Mouse (Mus musculus): ENCODE results near the gene Jak1. TPM values are rescaled to one million over a fixed set of nuclear protein-coding genes. Genes with fewer than 3 reads are reported as not detected.

The Jak1 gene
- polyA plus RNA-seq, 1 experiment from 2014 or later: 69.1 TPM

DNA sequence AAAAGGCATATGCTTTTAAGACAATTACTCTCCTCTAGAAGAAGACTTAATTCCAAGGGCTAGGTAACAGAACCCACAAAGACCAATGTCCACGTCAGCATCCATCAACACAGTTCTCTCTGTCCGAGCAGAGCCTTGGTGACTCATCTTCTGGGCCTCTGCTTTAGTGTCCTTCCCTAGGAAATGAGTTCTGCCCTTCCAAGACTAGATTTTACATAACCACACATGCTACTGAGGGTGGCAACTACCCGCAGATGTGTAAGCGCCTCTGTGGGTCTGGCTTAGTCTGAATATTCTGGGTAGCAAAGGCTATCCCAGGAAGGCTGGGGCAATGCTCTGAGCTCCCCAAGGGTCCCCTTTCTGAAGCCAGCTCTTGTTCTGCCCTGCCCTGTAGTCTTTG, 99.3 kb downstream of the Jak1 start:
- no peaks in the 10 kb centered on the region for H3K27me3 ChIP-seq (replicated peaks)
- H3K36me3 ChIP-seq: peaks cover 69% of the 10 kb centered on the region
- H3K4me2 ChIP-seq: no peak overlapping the region
- no peak overlapping the region for H3K27ac ChIP-seq (ENCODE audit: poor library complexity, severe bottlenecking)
- ATAC-seq (ENCODE audit: insufficient number of reproducible peaks, low FRiP score): no peak
- H3K9ac ChIP-seq: no peak overlapping the region
- no peak overlapping the region for H3K4me3 ChIP-seq
- H3K9me3 ChIP-seq (replicated peaks): no peaks in the 10 kb centered on the region
- 78% methylated on average over 4 of the region's 4 CpGs for WGBS
- H3K4me1 ChIP-seq (replicated peaks): no peaks in the 10 kb centered on the region

DNA sequence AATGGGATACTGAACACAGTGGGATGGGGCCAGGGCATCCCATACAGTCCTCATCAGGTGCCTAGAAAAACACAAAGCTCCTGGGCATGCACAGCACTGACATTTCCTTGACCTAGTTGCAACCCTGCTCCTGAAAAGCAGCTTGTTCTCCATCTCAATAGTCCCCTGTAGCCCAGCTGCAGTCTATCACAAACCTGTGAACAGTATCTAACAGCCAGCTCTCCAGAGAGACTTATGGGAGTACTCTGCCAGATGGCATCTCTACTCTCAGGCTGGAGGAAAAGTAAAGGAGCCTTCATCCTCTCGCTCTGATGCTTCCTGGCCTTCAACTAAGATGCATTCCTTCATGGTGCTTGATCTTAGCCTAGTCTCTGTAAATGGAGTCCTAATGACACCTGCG, 100.4 kb downstream of the Jak1 start:
- Histone ChIP-seq H3K4me2 (no peak overlapping the region), H3K4me1 (replicated peaks) (no peaks in the 10 kb centered on the region), H3K27me3 (replicated peaks) (no peaks in the 10 kb centered on the region), H3K36me3 (peaks cover 68% of the 10 kb centered on the region), H3K9ac (no peak overlapping the region), H3K9me3 (replicated peaks) (no peaks in the 10 kb centered on the region), H3K27ac (ENCODE audit: poor library complexity, severe bottlenecking) (no peak overlapping the region), H3K4me3 (no peak overlapping the region)
- 81% methylated on average over 2 of the region's 2 CpGs for WGBS
- no peak for ATAC-seq (ENCODE audit: insufficient number of reproducible peaks, low FRiP score)

- no peak overlapping the region for H3K4me3 ChIP-seq
- WGBS: 79% methylated on average over 2 of the region's 2 CpGs
- H3K4me1 ChIP-seq (replicated peaks): no peaks in the 10 kb centered on the region
- H3K4me2 ChIP-seq: no peak overlapping the region
- H3K9me3 ChIP-seq (replicated peaks): no peaks in the 10 kb centered on the region
- ATAC-seq (ENCODE audit: insufficient number of reproducible peaks, low FRiP score): no peak
- H3K27ac ChIP-seq (ENCODE audit: poor library complexity, severe bottlenecking): no peak overlapping the region
- H3K9ac ChIP-seq: no peak overlapping the region
- no peaks in the 10 kb centered on the region for H3K27me3 ChIP-seq (replicated peaks)
- peaks cover 68% of the 10 kb centered on the region for H3K36me3 ChIP-seq
Observed at GRCm38 (mm10) chr4:101164189-101164588, 100.9 kb downstream of the Jak1 start.

GRCm38 (mm10) chr4:101160821-101161220, 104.3 kb downstream of the Jak1 start:
- ATAC-seq (ENCODE audit: insufficient number of reproducible peaks, low FRiP score): no peak
- 71% methylated on average over 1 of the region's 1 CpGs for WGBS
- no peak overlapping the region for H3K4me3 ChIP-seq
- no peak overlapping the region for H3K27ac ChIP-seq (ENCODE audit: poor library complexity, severe bottlenecking)
- no peak overlapping the region for H3K9ac ChIP-seq
- peaks cover 6% of the 10 kb centered on the region for H3K4me1 ChIP-seq (replicated peaks)
- H3K27me3 ChIP-seq (replicated peaks): no peaks in the 10 kb centered on the region
- H3K36me3 ChIP-seq: peaks cover 81% of the 10 kb centered on the region
- H3K9me3 ChIP-seq (replicated peaks): no peaks in the 10 kb centered on the region
- H3K4me2 ChIP-seq: no peak overlapping the region

GRCm38 (mm10) chr4:101159191-101159764, 105.8 kb downstream of the Jak1 start:
- Histone ChIP-seq H3K4me3 (no peak overlapping the region), H3K27ac (ENCODE audit: poor library complexity, severe bottlenecking) (no peak overlapping the region), H3K4me1 (replicated peaks) (peaks cover 13% of the 10 kb centered on the region), H3K36me3 (peaks cover 89% of the 10 kb centered on the region), H3K4me2 (no peak overlapping the region), H3K9ac (no peak overlapping the region), H3K9me3 (replicated peaks) (no peaks in the 10 kb centered on the region), H3K27me3 (replicated peaks) (no peaks in the 10 kb centered on the region)
- 79% methylated on average over 12 of the region's 12 CpGs for WGBS
- no peak for ATAC-seq (ENCODE audit: insufficient number of reproducible peaks, low FRiP score)

- 54% methylated on average over 6 of the region's 6 CpGs for WGBS
- Histone ChIP-seq H3K4me1 (replicated peaks) (peaks cover 13% of the 10 kb centered on the region), H3K9me3 (replicated peaks) (no peaks in the 10 kb centered on the region), H3K9ac (no peak overlapping the region), H3K27ac (ENCODE audit: poor library complexity, severe bottlenecking) (no peak overlapping the region), H3K4me3 (no peak overlapping the region), H3K27me3 (replicated peaks) (no peaks in the 10 kb centered on the region), H3K4me2 (no peak overlapping the region), H3K36me3 (peaks cover 87% of the 10 kb centered on the region)
- ATAC-seq (ENCODE audit: insufficient number of reproducible peaks, low FRiP score): no peak
Observed at GRCm38 (mm10) chr4:101158282-101158681, 106.8 kb downstream of the Jak1 start.

DNA sequence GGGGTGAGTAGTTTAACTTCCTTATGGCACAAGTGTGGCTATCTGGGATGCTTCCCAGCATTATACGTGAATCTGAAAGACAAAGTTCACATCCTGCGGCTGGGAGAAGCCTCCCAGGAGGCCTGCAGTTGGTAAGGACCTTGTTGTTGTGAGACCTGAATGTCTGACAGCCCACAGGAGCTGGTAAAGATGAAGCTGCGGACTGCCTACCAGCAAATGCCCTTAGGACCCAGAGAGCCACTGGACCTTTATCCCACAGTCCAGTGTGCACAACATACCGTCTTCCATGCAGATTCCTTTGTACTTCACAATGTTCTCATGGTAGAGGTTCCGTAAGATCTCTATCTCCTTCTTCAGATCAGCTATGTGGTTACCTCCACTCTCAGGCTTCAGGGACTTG, 107.6 kb downstream of the Jak1 start:
- ATAC-seq (ENCODE audit: insufficient number of reproducible peaks, low FRiP score): no peak
- Histone ChIP-seq H3K9ac (no peak overlapping the region), H3K27ac (ENCODE audit: poor library complexity, severe bottlenecking) (no peak overlapping the region), H3K36me3 (peaks cover 87% of the 10 kb centered on the region), H3K4me2 (no peak overlapping the region), H3K4me1 (replicated peaks) (peaks cover 13% of the 10 kb centered on the region), H3K9me3 (replicated peaks) (no peaks in the 10 kb centered on the region), H3K27me3 (replicated peaks) (no peaks in the 10 kb centered on the region), H3K4me3 (no peak overlapping the region)
- WGBS: 88% methylated on average over 5 of the region's 5 CpGs

DNA sequence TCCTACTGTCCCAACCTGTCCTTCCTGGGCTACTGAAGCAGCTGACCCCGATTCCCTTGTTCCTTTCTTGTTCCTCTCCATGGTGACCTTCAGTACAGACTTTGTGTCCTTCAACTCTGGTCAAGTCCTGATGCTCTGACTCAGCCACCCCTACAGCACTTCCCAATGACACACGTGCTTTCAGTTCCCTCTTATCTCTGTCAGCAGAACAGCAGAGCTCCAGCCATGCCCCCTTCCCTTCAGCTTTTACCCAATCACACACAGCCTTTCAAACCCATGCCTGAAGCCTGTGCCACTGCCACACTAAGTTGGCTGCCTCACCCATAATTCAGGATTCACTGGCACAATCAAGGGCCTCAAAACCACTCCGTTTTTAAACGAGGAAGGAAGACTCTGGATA, 109.5 kb downstream of the Jak1 start:
- Histone ChIP-seq H3K4me3 (no peak overlapping the region), H3K9ac (no peak overlapping the region), H3K27ac (ENCODE audit: poor library complexity, severe bottlenecking) (no peak overlapping the region), H3K9me3 (replicated peaks) (no peaks in the 10 kb centered on the region), H3K27me3 (replicated peaks) (no peaks in the 10 kb centered on the region), H3K4me1 (replicated peaks) (peaks cover 13% of the 10 kb centered on the region), H3K4me2 (no peak overlapping the region), H3K36me3 (peaks cover 88% of the 10 kb centered on the region)
- peak; percentile 57; the same call in 1 of the 2 replicates for ATAC-seq (ENCODE audit: insufficient number of reproducible peaks, low FRiP score)
- WGBS: 55% methylated on average over 4 of the region's 4 CpGs

DNA sequence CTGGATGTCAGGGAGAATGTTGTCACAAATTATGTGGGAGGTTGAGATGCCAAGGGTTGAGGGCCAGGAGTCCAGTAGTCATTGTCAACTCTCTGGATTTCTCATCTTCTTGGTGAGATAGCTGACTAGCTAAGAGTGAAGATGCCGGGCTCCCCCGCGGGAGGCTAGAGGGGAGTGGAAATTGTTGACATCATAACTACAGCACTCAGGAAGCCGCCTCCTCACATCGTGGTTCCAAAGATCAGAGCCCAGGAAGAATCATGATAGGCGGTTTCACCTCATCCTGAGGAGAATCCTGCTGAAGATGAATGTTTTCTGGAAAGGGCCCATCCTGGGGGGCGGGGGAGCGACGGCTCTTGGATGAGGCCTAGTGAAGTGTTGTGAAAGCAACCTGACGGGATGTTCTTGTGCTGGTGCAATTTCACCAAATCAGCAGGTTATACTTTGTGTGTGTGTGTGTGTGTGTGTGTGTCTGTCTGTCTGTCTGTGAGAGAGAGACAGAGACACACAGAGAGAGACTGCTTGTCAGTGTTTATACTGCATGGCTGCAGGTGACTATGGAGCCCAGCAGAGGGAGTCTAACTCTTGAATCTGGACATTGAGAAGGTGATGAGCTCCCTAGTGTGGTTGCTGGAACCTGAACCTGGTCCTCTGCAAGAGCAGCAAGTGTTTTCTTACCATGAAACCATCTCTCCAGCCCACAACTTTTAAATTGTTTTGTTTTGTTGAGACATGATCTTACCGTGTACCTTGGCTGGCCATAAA, 118.0 kb downstream of the Jak1 start:
- no peak overlapping the region for H3K4me2 ChIP-seq
- no peak overlapping the region for H3K27ac ChIP-seq (ENCODE audit: poor library complexity, severe bottlenecking)
- no peaks in the 10 kb centered on the region for H3K4me1 ChIP-seq (replicated peaks)
- 73% methylated on average over 11 of the region's 11 CpGs for WGBS
- no peaks in the 10 kb centered on the region for H3K27me3 ChIP-seq (replicated peaks)
- ATAC-seq (ENCODE audit: insufficient number of reproducible peaks, low FRiP score): no peak
- no peak overlapping the region for H3K9ac ChIP-seq
- H3K4me3 ChIP-seq: no peak overlapping the region
- H3K36me3 ChIP-seq: peaks cover 39% of the 10 kb centered on the region
- no peaks in the 10 kb centered on the region for H3K9me3 ChIP-seq (replicated peaks)

DNA sequence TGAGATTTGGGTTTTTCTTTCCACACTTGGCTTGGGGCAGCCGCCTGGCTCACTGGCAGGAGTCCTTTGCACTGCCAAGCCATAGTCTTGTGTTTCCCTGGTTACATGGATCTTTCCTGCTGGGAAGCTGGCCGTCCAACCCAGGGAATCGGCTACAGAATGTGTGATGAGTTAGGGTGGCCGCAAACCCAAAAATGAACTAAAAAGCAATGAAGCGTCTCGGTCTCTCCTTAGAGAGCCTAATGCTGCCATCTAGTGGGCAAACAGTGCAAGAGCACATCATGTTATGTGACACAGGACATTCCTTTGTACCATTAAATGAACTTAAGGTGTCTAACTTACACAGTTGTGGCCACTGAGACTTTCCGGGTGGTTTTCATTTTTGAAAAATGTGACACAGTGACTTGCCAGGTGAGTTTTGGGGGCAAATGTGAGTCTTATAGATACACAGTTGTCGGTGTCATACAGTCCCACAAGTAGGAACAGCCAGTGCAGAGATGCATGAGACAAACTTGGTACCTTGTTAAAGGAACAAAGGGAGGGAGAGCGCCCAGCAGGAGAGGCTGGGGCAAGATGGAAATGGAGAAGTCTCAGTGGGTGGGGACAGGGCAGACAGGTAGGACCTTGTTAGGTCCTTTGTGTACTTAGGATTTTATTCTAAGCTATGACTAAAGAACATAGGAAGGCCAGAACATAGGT, 118.9 kb downstream of the Jak1 start:
- Histone ChIP-seq H3K4me3 (no peak overlapping the region), H3K27me3 (replicated peaks) (no peaks in the 10 kb centered on the region), H3K36me3 (peaks cover 32% of the 10 kb centered on the region), H3K4me2 (no peak overlapping the region), H3K9ac (no peak overlapping the region), H3K9me3 (replicated peaks) (no peaks in the 10 kb centered on the region), H3K4me1 (replicated peaks) (no peaks in the 10 kb centered on the region), H3K27ac (ENCODE audit: poor library complexity, severe bottlenecking) (no peak overlapping the region)
- 35% methylated on average over 9 of the region's 9 CpGs for WGBS
- 0 out of 2 replicates have a peak, but pooled peaks have one; percentile 11 for ATAC-seq (ENCODE audit: insufficient number of reproducible peaks, low FRiP score)

DNA sequence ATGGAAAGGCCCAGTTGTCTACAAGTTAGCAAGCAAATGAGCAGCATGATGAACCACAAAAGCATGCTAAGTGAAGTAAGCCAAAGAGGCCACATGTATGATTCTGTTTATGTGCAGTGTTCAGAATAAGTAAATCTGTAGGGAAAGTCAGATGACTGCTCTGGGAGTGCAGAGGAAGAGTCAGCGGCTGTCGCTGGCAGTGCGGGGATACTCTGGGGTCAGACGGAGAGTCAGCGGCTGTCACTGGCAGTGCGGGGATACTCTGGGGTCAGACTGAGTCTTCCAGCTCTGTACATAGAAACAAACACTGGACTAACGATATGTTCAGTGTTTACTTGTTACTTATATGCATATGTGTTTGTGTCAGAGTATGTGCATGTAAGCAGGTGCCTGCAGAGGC, 120.3 kb downstream of the Jak1 start:
- no peak for ATAC-seq (ENCODE audit: insufficient number of reproducible peaks, low FRiP score)
- Histone ChIP-seq H3K4me3 (no peak overlapping the region), H3K9me3 (replicated peaks) (no peaks in the 10 kb centered on the region), H3K4me1 (replicated peaks) (no peaks in the 10 kb centered on the region), H3K27ac (ENCODE audit: poor library complexity, severe bottlenecking) (no peak overlapping the region), H3K4me2 (no peak overlapping the region), H3K27me3 (replicated peaks) (no peaks in the 10 kb centered on the region), H3K9ac (no peak overlapping the region), H3K36me3 (peaks cover 18% of the 10 kb centered on the region)
- 85% methylated on average over 7 of the region's 7 CpGs for WGBS

Measured in heart, embryonic 12.5 days (tissue).